Mouse (Mus musculus): ENCODE measurements around the gene Serpinb6e. TPM values are rescaled to one million over a fixed set of nuclear protein-coding genes. Genes with fewer than 3 reads are reported as not detected.

Serpinb6e gene
- not detected in 2 replicates for polyA plus RNA-seq (2015; fragmentation: Nextera tagmentation; extraction: Ambion mirVana)

- Histone ChIP-seq H3K27ac (no peak within 1 kb of the TSS), H3K27me3 (replicated peaks) (no peaks in the 10 kb centered on the region), H3K9ac (no peak within 1 kb of the TSS), H3K36me3 (no peaks in the 10 kb centered on the region), H3K9me3 (no peaks in the 10 kb centered on the region), H3K4me3 (replicated peaks) (no peak within 1 kb of the TSS), H3K4me1 (no peaks in the 10 kb centered on the region), H3K4me2 (no peak within 1 kb of the TSS)
- ATAC-seq (ENCODE audit: insufficient read depth, low FRiP score, low read depth), result no peak
- 65% methylated on average over 1 of the region's 1 CpGs for WGBS
These were observed at the start of gene Serpinb6e for GRCm38 (mm10) chr13:33843308-33843707. Serpinb6e (minus strand) TSS chr13:33843408.

- no peak for ATAC-seq (ENCODE audit: insufficient read depth, low FRiP score, low read depth)
- Histone ChIP-seq H3K9me3 (no peaks in the 10 kb centered on the region), H3K4me2 (no peak overlapping the region), H3K9ac (no peak overlapping the region), H3K4me3 (replicated peaks) (no peak overlapping the region), H3K27ac (no peak overlapping the region), H3K27me3 (replicated peaks) (no peaks in the 10 kb centered on the region), H3K36me3 (no peaks in the 10 kb centered on the region), H3K4me1 (no peaks in the 10 kb centered on the region)
- WGBS, result 79% methylated on average over 2 of the region's 2 CpGs
These were observed 12.5 kb downstream of the Serpinb6e start for GRCm38 (mm10) chr13:33830751-33831150.

- H3K4me1 ChIP-seq, result no peaks in the 10 kb centered on the region
- H3K27ac ChIP-seq, result no peak overlapping the region
- no peak overlapping the region for H3K4me3 ChIP-seq (replicated peaks)
- no peak overlapping the region for H3K9ac ChIP-seq
- H3K36me3 ChIP-seq, result no peaks in the 10 kb centered on the region
- H3K9me3 ChIP-seq, result no peaks in the 10 kb centered on the region
- no peak for ATAC-seq (ENCODE audit: insufficient read depth, low FRiP score, low read depth)
- H3K4me2 ChIP-seq, result no peak overlapping the region
- H3K27me3 ChIP-seq (replicated peaks), result no peaks in the 10 kb centered on the region
These were observed 19.8 kb downstream of the Serpinb6e start for GRCm38 (mm10) chr13:33823421-33823820.

GRCm38 (mm10) chr13:33821490-33822143, 21.6 kb downstream of the Serpinb6e start:
- no peak for ATAC-seq (ENCODE audit: insufficient read depth, low FRiP score, low read depth)
- Histone ChIP-seq H3K9me3 (no peaks in the 10 kb centered on the region), H3K4me1 (no peaks in the 10 kb centered on the region), H3K9ac (no peak overlapping the region), H3K27ac (no peak overlapping the region), H3K36me3 (no peaks in the 10 kb centered on the region), H3K27me3 (replicated peaks) (no peaks in the 10 kb centered on the region), H3K4me2 (no peak overlapping the region), H3K4me3 (replicated peaks) (no peak overlapping the region)
- 69% methylated on average over 5 of the region's 5 CpGs for whole genome bisulfite sequencing

Other genes starting within 250 kb of the Serpinb6e start
- gene Serpinb6d, start 182.0 kb downstream of the Serpinb6e start, polyA plus RNA-seq (2015; fragmentation: Nextera tagmentation; extraction: Ambion mirVana), result not detected in 2 replicates
- not detected in 2 replicates for gene Serpinb6c, start 62.3 kb upstream of the Serpinb6e start, polyA plus RNA-seq (2015; fragmentation: Nextera tagmentation; extraction: Ambion mirVana)
- gene Nqo2, start 121.3 kb upstream of the Serpinb6e start, polyA plus RNA-seq (2015; fragmentation: Nextera tagmentation; extraction: Ambion mirVana), result 26.4 and 29.3 TPM in 2 replicates
- gene Ripk1, start 159.0 kb upstream of the Serpinb6e start, polyA plus RNA-seq (2015; fragmentation: Nextera tagmentation; extraction: Ambion mirVana), result 21.2 and 22.0 TPM in 2 replicates
- 74.6 and 77.7 TPM in 2 replicates for gene Serpinb6a, start 159.4 kb upstream of the Serpinb6e start, polyA plus RNA-seq (2015; fragmentation: Nextera tagmentation; extraction: Ambion mirVana)
- gene Bphl, start 194.2 kb upstream of the Serpinb6e start, polyA plus RNA-seq (2015; fragmentation: Nextera tagmentation; extraction: Ambion mirVana), result 43.7 and 49.6 TPM in 2 replicates
- 182 and 192 TPM in 2 replicates for gene Tubb2a, start 234.6 kb upstream of the Serpinb6e start, polyA plus RNA-seq (2015; fragmentation: Nextera tagmentation; extraction: Ambion mirVana)

Data from stomach, embryonic 15.5 days (tissue).